Mouse (Mus musculus) cortical plate, adult 2 months (tissue): Measurements from ENCODE around the gene Spdye4a. TPM values are rescaled to one million over a fixed set of nuclear protein-coding genes. Genes with fewer than 3 reads are reported as not detected.
A peak's percentile ranks its signal among the peaks of the same experiment; 100 is the strongest.
"Not testable (repeated sequence)": the region's sequence is repeated elsewhere in the genome, so short reads cannot be mapped to it uniquely, and the experiment has no call there.

Source experiments
- H3K27ac ChIP-seq: fragments of 200-500 bp; 2 replicates; pipeline ENCODE4 v1.5.1; 2012; ENCODE audit warnings: low read length, control low read depth, inconsistent platforms; ENCODE audit not compliant: insufficient read depth
- H3K4me1 ChIP-seq: fragments of 200-500 bp; 2 replicates; pipeline ENCODE4 v1.6.1; 2011; ENCODE audit warnings: low read length; ENCODE audit not compliant: control insufficient read depth, insufficient read depth
- H3K4me3 ChIP-seq: fragments of 200-500 bp; 2 replicates; pipeline ENCODE4 v1.5.1; 2011; ENCODE audit warnings: mild to moderate bottlenecking, low read length, control low read depth; ENCODE audit not compliant: insufficient read depth
- CTCF ChIP-seq: fragments of 200-500 bp; IDR thresholded peaks from 2 replicates; pipeline ENCODE4 v1.5.1; 2011; ENCODE audit warnings: mild to moderate bottlenecking, control low read depth, low read length; ENCODE audit not compliant: insufficient read depth; ENCODE audit errors: extremely low read depth
- POLR2A ChIP-seq: fragments of 200-500 bp; IDR thresholded peaks from 2 replicates; pipeline ENCODE4 v1.6.1; 2011; ENCODE audit warnings: mild to moderate bottlenecking, low read length, control low read depth; ENCODE audit not compliant: insufficient read depth; ENCODE audit errors: extremely low read depth
- polyA plus RNA-seq: library from polyadenylated mRNA; depleted of rRNA; stranded (reverse); fragments of >200 nt; gene quantifications from 2 replicates; pipeline ENCODE4 v1.2.3, GENCODE M21; 2012

The Spdye4a gene
- polyA plus RNA-seq, 1 experiment: not detected

GRCm38 (mm10) chr5:143244926-143245325 lies 18.2 kb upstream of the Spdye4a start:
- H3K4me3 ChIP-seq: no peak overlapping the region
- no peak for TF ChIP-seq CTCF
- no peak for TF ChIP-seq POLR2A
- no peak overlapping the region for H3K27ac ChIP-seq
- no peaks in the 10 kb centered on the region for H3K4me1 ChIP-seq

- TF ChIP-seq CTCF (no peak), POLR2A (no peak)
- Histone ChIP-seq H3K4me1 (peaks cover 8% of the 10 kb centered on the region; the same call in 1 of the 2 replicates), H3K27ac (no peak overlapping the region), H3K4me3 (peak overlapping the region; percentile 73; the same call in 1 of the 2 replicates)
Measured at GRCm38 (mm10) chr5:143236036-143236435, 9.3 kb upstream of the Spdye4a start.

GRCm38 (mm10) chr5:143235028-143235693 lies 8.5 kb upstream of the Spdye4a start, which contains the start of gene Zfp12:
Gene Zfp12, plus strand, starts transcription at chr5:143235163.
- Histone ChIP-seq H3K4me1 (peaks cover 8% of the 10 kb centered on the region; the same call in 1 of the 2 replicates), H3K27ac (peak within 1 kb of the TSS; percentile 67), H3K4me3 (peak within 1 kb of the TSS; percentile 73)
- TF ChIP-seq POLR2A (peak; percentile 92), CTCF (no peak)

GRCm38 (mm10) chr5:143222287-143222686 lies 4.4 kb downstream of the Spdye4a start:
- no peaks in the 10 kb centered on the region for H3K4me1 ChIP-seq
- TF ChIP-seq CTCF (no peak), POLR2A (no peak)

GRCm38 (mm10) chr5:143220996-143221395 lies 5.7 kb downstream of the Spdye4a start:
- TF ChIP-seq CTCF: no peak

More at GRCm38 (mm10) chr5:143222287-143222686, 4.4 kb downstream of the Spdye4a start:
- no peak overlapping the region for H3K4me3 ChIP-seq
- no peak overlapping the region for H3K27ac ChIP-seq

GRCm38 (mm10) chr5:143213832-143214231 lies 12.9 kb downstream of the Spdye4a start:
- no peak overlapping the region for H3K27ac ChIP-seq
- no peaks in the 10 kb centered on the region for H3K4me1 ChIP-seq
- no peak for TF ChIP-seq CTCF
- no peak for TF ChIP-seq POLR2A
- no peak overlapping the region for H3K4me3 ChIP-seq

More at GRCm38 (mm10) chr5:143220996-143221395, 5.7 kb downstream of the Spdye4a start:
- Histone ChIP-seq H3K4me1 (no peaks in the 10 kb centered on the region), H3K27ac (no peak overlapping the region), H3K4me3 (no peak overlapping the region)

- H3K4me1 ChIP-seq: no peaks in the 10 kb centered on the region
- 0 out of 2 replicates have a peak, but pooled peaks have one; percentile 2 for TF ChIP-seq CTCF
- TF ChIP-seq POLR2A: no peak
- no peak overlapping the region for H3K27ac ChIP-seq
- no peak overlapping the region for H3K4me3 ChIP-seq
Measured at GRCm38 (mm10) chr5:143205015-143205414, 21.7 kb downstream of the Spdye4a start.

- Histone ChIP-seq H3K4me3 (no peak overlapping the region), H3K4me1 (no peaks in the 10 kb centered on the region), H3K27ac (no peak overlapping the region)
- TF ChIP-seq CTCF (no peak), POLR2A (no peak)
Measured at GRCm38 (mm10) chr5:143196506-143196905, 30.2 kb downstream of the Spdye4a start.

- H3K27ac ChIP-seq: no peak overlapping the region
- TF ChIP-seq CTCF: no peak
- no peak for TF ChIP-seq POLR2A
- H3K4me3 ChIP-seq: no peak overlapping the region
- no peaks in the 10 kb centered on the region for H3K4me1 ChIP-seq
Measured at GRCm38 (mm10) chr5:143195166-143195565, 31.5 kb downstream of the Spdye4a start.

GRCm38 (mm10) chr5:143194747-143195146 lies 31.9 kb downstream of the Spdye4a start:
- H3K4me3 ChIP-seq, H3K27ac ChIP-seq, H3K4me1 ChIP-seq: not testable (repeated sequence)
